13 mouse cellular contexts compared by ENCODE assay signal in genomic region chrX:152222226-152222625, GRCm38 (mm10).
"Had no signal": no experiment of that assay in that cellular context is flagged by ENCODE, and none has a peak within 500 bp of the region (broad histone marks: within the 10 kb centered on the region; RNA-seq: fewer than 3 reads in every experiment).

No protein-coding gene starts in this region.

- H3K27ac ChIP-seq: kidney, postnatal 0 days; limb, embryonic 13.5 days; liver, embryonic 14.5 days; midbrain, embryonic 12.5 days; neural tube, embryonic 15.5 days; stomach, embryonic 15.5 days had no signal

- H3K36me3 ChIP-seq: midbrain, embryonic 12.5 days; stomach, embryonic 15.5 days had no signal

- DNase-seq: kidney, adult 9 months; layer of hippocampus, adult 9-11 months; layer of hippocampus, postnatal 36 days; lung, adult 18-20 months; thymus, adult 2 months; thymus, postnatal 25 days had no signal

- H3K4me2 ChIP-seq: limb, embryonic 13.5 days; midbrain, embryonic 12.5 days; neural tube, embryonic 15.5 days; stomach, embryonic 15.5 days had no signal

- H3K9me3 ChIP-seq: limb, embryonic 13.5 days; midbrain, embryonic 12.5 days; neural tube, embryonic 15.5 days; stomach, embryonic 15.5 days had no signal

- H3K9ac ChIP-seq: limb, embryonic 13.5 days; liver, embryonic 14.5 days; midbrain, embryonic 12.5 days; neural tube, embryonic 15.5 days; stomach, embryonic 15.5 days had no signal

- H3K4me3 ChIP-seq: limb, embryonic 13.5 days; midbrain, embryonic 12.5 days; myocyte; neural tube, embryonic 15.5 days; stomach, embryonic 15.5 days had no signal

- H3K4me1 ChIP-seq: limb, embryonic 13.5 days; midbrain, embryonic 12.5 days; neural tube, embryonic 15.5 days; stomach, embryonic 15.5 days had no signal

- H3K27me3 ChIP-seq: stomach, embryonic 15.5 days had no signal
